Comparison of ENCODE assay signal across 8 mouse cellular contexts in the genomic region with DNA sequence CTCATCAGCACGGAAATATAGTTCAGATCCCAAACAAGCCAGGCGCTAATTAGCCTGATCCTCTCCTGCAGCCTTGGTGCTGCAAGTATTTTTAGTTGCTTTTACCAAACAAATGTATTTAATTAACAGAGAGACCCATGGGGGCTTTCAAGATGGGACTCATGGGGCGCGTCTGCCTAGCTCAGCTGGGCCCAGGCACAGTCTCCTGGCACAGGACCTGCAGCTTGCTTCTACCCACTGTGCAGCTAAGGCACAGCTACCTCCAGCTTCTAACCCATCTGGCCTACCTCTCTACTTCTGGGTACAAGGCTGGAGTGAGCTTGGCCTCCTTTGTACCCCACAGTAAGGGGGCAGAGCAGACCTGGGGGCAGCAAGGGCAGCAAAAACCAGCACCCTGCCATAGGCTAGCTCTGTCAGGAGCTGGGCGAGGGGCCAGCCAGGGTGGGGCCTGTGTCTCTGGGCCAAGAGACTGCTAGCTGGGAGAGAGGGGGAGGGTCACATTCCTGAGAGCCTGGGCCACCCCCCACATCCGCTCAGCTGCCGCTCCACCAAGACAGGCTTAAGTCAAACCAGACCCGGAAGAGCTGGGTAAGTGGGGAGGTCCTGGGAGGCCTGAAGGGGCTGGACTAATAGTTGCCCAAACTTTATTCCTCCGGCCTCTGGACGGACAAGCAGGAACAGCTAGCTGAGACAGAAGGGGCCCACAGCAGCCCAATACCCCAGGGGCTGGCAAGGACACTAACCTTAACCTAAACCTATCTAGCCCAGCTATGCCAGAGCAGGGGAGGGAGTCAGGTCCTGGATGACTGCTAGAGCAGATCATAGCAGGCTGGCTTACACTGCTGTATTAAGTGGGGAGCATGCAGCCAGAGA. TPM values are rescaled to one million over a fixed set of nuclear protein-coding genes. Genes with fewer than 3 reads are reported as not detected.
A peak's percentile ranks its signal among the peaks of the same experiment; 100 is the strongest.
DNase-seq lines count a peak whose midpoint lies in the region; ATAC-seq and TF ChIP-seq lines count a peak whose summit lies in the region.

No protein-coding gene starts in this region.

- no peak overlapping the region for H3K4me3 ChIP-seq in layer of hippocampus, adult 2 months
- peak overlapping the region; percentile 24; the same call in 1 of the 2 replicates for H3K4me3 ChIP-seq in heart, adult 2 months
- H3K4me3 ChIP-seq in intestine, embryonic 16.5 days (ENCODE audit: low read length) = no peak overlapping the region
- no peak overlapping the region for H3K4me3 ChIP-seq in liver, postnatal 0 days (ENCODE audit: low read depth, low read length)

- H3K9ac ChIP-seq in heart, adult 2 months (ENCODE audit: low read depth, low read length) = peak overlapping the region; percentile 31
- peak overlapping the region; percentile 4; the same call in 1 of the 2 replicates for H3K9ac ChIP-seq in intestine, embryonic 16.5 days (ENCODE audit: low read depth, low read length)
- no peak overlapping the region for H3K9ac ChIP-seq in liver, postnatal 0 days (replicated peaks)

- TF ChIP-seq EP300 in heart, adult 2 months (IDR thresholded peaks at IDR 0.05; ENCODE audit: insufficient read depth, low read depth, low read length) = peak; percentile 71
- TF ChIP-seq EP300 in liver, postnatal 0 days (IDR thresholded peaks at IDR 0.05; ENCODE audit: low read depth) = no peak

- no peaks in the 10 kb centered on the region for H3K79me2 ChIP-seq in heart, adult 2 months (replicated peaks; ENCODE audit: control insufficient read depth, insufficient read depth, low read length)

- H3K36me3 ChIP-seq in heart, adult 2 months (ENCODE audit: control insufficient read depth, insufficient read depth, low read length) = no peaks in the 10 kb centered on the region
- H3K36me3 ChIP-seq in intestine, embryonic 16.5 days (ENCODE audit: control insufficient read depth, insufficient read depth, low read length) = peaks cover 12% of the 10 kb centered on the region
- 0 out of 2 replicates have a peak, but pooled peaks cover 11% of the 10 kb centered on the region for H3K36me3 ChIP-seq in liver, postnatal 0 days (replicated peaks; ENCODE audit: insufficient read depth, low read length)

- no peaks in the 10 kb centered on the region for H3K9me3 ChIP-seq in intestine, embryonic 16.5 days (ENCODE audit: control insufficient read depth, low read length)
- no peaks in the 10 kb centered on the region for H3K9me3 ChIP-seq in liver, postnatal 0 days (ENCODE audit: low read length)

- peak overlapping the region; percentile 69 for H3K27ac ChIP-seq in layer of hippocampus, adult 2 months
- peak overlapping the region; percentile 78 for H3K27ac ChIP-seq in heart, adult 2 months
- peak overlapping the region; percentile 76 for H3K27ac ChIP-seq in intestine, embryonic 16.5 days (ENCODE audit: low read length)
- peak overlapping the region; percentile 39 for H3K27ac ChIP-seq in liver, postnatal 0 days (ENCODE audit: low read depth)

- intact Hi-C loops in heart, adult 2 months (cut with DNase I) = loop anchor here (2.0 to 10.0 kb wide), 4 partner anchors 18 to 1120 kb away; a partner anchor contains a TSS

- peak overlapping the region; percentile 30 for H3K4me2 ChIP-seq in intestine, embryonic 16.5 days (ENCODE audit: low read depth, low read length)
- no peak overlapping the region; the same call in 1 of the 2 replicates for H3K4me2 ChIP-seq in liver, postnatal 0 days (ENCODE audit: low read depth, low read length)

- no peak for TF ChIP-seq CTCF in layer of hippocampus, adult 2 months (conservative IDR thresholded peaks at IDR 0.05)
- 0 out of 2 replicates have a peak, but pooled peaks have one; percentile 5 for TF ChIP-seq CTCF in heart, adult 2 months (IDR thresholded peaks at IDR 0.05)
- TF ChIP-seq CTCF in liver, postnatal 0 days (IDR thresholded peaks at IDR 0.05; ENCODE audit: low read depth) = no peak

- WGBS in heart, adult 2 months = 25% methylated on average over 10 of the region's 10 CpGs
- 30% methylated on average over 10 of the region's 10 CpGs for WGBS in intestine, embryonic 16.5 days
- WGBS in liver, postnatal 0 days (ENCODE audit: insufficient replicate concordance) = 43% methylated on average over 10 of the region's 10 CpGs

- DNase-seq in layer of hippocampus, adult 2 months (ENCODE audit: low spot score in 2 of 2) = no peak
- no peak for DNase-seq in layer of hippocampus, adult 8-10 months (ENCODE audit: low spot score in 2 of 2)
- peak; percentile 73 for DNase-seq in embryo, embryonic 11.5 days (ENCODE audit: low read depth, low spot score)
- DNase-seq in heart, adult 2 months = peak; percentile 91 to 92
- peak; percentile 63 for DNase-seq in liver, postnatal 0 days
- peak; percentile 71 for DNase-seq in ovary, adult 18-20 months (ENCODE audit: low spot score)
- no peak for DNase-seq in layer of hippocampus, adult 9-10 months (ENCODE audit: low spot score)

- TF ChIP-seq POLR2A in heart, adult 2 months (IDR thresholded peaks at IDR 0.05; ENCODE audit: insufficient read depth, low read depth, low read length) = peak; percentile 44; the same call in 1 of the 2 replicates

- peaks cover 26% of the 10 kb centered on the region for H3K4me1 ChIP-seq in heart, adult 2 months (ENCODE audit: control insufficient read depth, insufficient read depth, low read length)
- H3K4me1 ChIP-seq in intestine, embryonic 16.5 days (ENCODE audit: control insufficient read depth, insufficient read depth, low read length) = peaks cover 17% of the 10 kb centered on the region
- H3K4me1 ChIP-seq in liver, postnatal 0 days (ENCODE audit: insufficient read depth) = peaks cover 8% of the 10 kb centered on the region; the same call in 1 of the 2 replicates

- ATAC-seq in intestine, embryonic 16.5 days = peak; percentile 88
- peak; percentile 71 for ATAC-seq in liver, postnatal 0 days

- no peaks in the 10 kb centered on the region for H3K27me3 ChIP-seq in heart, adult 2 months (ENCODE audit: control insufficient read depth, insufficient read depth, low read length)
- H3K27me3 ChIP-seq in intestine, embryonic 16.5 days (replicated peaks; ENCODE audit: control insufficient read depth, insufficient read depth, low read length) = no peaks in the 10 kb centered on the region
- H3K27me3 ChIP-seq in liver, postnatal 0 days (ENCODE audit: insufficient read depth, low read length) = no peaks in the 10 kb centered on the region

RNA-seq across cellular contexts. Expression of a gene that starts 17.6 kb away (rescaled TPM):
- total RNA-seq in layer of hippocampus, adult 2 months (2021) = 100 to 1,000 TPM; 108 to 120 TPM
- 100 to 1,000 TPM in 2 of 4 experiments, 10 to 100 TPM in 2; 88.9 to 130 (median 110) TPM for total RNA-seq in layer of hippocampus, adult 8-10 months (2022)
- total RNA-seq in heart, adult 2 months (2021) = 10 to 100 TPM; 17.3 to 21.9 TPM
- 19.9 and 29.3 TPM in 2 replicates for polyA plus RNA-seq in heart, adult 2 months (2012; rRNA removed)
- 5.4 and 6.5 TPM in 2 replicates for polyA plus RNA-seq in intestine, embryonic 16.5 days (2015; fragmentation: Nextera tagmentation; extraction: Ambion mirVana)
- polyA plus RNA-seq in liver, postnatal 0 days (2015; fragmentation: Nextera tagmentation; extraction: Ambion mirVana) = 1.7 TPM in 2 replicates

Comparison
In these comparisons a context has a peak if more than half of its experiments do, and no peak if none do; other contexts are left out.
1. DNase-seq: peak in embryo, embryonic 11.5 days (single experiment), heart, adult 2 months (2 of 2), liver, postnatal 0 days (single experiment) and ovary, adult 18-20 months (single experiment); none in layer of hippocampus, adult 2 months (0 of 2), layer of hippocampus, adult 8-10 months (0 of 2) and layer of hippocampus, adult 9-10 months (single experiment).
2. Peak in every context shown above with its lines, with median percentiles within 50 percentile points of each other: H3K27ac ChIP-seq.